Mouse (Mus musculus): ENCODE measurements around the gene Plce1.

The Plce1 gene

DNA sequence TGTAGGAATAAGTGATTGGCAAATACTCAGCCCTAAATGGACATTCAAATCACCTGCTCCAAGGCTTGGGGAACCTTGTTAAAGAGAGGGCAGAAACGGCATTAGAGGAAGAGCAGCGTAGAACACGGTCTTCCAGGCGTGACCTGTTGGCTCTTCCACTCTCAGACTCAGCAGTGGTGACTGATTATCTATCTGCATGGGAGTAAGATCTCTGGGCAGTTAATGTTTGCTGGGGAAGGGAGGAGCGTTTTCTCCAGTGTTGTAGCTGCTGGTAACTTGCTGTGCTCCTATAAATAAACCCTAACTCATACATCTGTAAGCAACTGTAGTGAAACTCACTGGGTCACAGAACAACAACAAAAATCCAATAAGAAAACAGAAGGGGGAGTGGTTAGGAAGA, 108.6 kb downstream of the Plce1 start:
- DNase-seq (ENCODE audit: low spot score in 2 of 2), result no peak

DNA sequence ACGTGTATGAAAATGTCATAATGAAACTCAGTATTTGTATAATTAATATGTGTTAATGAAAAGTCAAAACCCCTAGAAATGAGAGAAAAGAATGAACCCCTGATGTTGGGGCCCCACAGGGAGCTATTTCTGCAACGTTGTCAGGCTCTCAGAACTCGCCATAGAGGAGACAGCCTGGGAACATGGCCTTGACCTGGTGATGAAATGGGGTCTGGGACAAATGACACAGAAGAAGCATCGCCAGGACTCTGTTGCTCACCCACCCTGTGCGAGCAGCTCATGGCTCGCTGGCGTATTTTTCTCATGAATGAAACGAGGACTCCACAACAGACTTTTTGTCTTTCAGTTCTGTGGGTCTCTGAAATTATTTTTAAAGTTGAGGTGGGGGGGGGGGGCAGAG, 109.0 kb downstream of the Plce1 start:
- no peak for DNase-seq (ENCODE audit: low spot score in 2 of 2)

DNA sequence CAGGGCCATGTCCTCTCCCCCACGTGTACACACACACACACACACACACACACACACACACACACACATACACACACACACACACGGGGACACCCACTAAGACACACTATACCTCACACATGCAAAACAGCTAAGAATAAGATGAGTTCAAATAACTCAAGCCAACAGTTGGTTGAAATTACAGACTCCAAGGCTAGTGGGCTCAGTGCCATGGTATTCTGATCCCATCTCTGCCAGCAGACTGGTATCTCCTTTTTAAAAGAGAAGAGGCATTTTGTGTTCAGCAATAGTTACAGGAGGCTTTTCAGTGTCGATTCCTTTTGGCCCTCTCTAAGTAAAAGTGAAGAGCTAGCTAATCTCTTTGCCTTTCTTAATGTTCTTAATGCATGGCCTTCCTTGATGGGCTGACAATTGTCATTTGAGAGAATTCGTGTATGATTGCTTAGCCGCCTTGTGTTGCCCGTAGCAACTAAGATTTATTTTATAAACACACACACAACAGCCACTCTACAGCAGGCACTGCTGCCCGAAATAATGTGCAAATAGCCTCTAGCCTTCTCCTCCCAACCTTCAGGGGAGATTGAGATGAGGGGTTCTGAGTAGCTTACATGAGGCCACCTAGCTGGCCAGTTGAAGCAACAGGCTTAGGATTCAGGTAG, 111.8 kb downstream of the Plce1 start:
- no peak for DNase-seq (ENCODE audit: low spot score in 2 of 2)

DNA sequence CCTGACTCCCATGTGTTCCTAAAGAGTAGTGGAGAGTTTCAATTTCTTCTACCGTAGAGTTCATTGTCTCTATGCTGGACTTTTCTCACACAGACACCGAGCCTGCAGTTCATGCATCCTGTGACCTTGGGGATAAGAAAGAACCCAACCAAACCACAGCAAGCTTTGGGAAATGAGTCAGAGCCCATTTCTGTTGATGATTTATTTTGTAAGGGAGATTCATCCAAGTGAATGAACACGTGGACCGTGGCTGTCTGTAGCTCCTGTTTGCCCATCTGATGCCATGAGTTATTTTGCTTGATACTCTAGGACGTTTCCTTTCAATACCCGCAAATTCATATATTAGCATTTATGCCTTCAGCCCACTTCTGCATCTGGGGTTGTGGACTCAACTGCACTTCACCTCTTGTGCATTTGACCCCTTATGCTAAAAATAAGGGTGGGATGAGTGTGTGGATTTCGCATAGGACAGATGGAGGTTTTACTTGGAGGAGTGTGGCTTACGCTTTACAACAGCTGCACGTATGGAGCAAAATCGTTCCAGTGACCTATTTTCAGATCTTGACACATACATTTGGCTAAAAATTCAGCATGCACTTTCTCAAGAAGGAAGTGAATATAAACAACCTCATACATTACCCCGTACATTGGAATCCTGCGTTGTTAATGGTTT, 112.5 kb downstream of the Plce1 start:
- DNase-seq (ENCODE audit: low spot score in 2 of 2), result no peak

DNA sequence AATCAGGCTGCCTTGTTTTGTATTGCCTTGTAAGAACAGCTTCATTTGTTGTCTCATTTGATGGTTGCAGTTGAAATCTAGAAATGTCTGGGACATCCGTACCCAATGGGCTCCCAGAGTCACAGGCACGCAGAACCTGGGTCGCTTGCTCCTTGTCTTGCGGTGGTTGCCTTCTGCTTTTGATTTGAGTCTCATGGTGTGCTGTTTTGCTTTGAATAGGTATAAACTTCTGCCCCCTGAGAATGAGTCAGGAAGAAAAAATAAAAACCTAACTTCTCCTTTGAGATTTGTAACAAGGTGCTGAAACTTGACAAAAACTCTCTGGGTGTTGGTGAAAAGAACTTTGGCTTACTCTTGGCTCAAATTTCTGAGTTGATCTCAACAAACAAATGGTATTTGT, 115.2 kb downstream of the Plce1 start:
- no peak for DNase-seq (ENCODE audit: low spot score in 2 of 2)

DNA sequence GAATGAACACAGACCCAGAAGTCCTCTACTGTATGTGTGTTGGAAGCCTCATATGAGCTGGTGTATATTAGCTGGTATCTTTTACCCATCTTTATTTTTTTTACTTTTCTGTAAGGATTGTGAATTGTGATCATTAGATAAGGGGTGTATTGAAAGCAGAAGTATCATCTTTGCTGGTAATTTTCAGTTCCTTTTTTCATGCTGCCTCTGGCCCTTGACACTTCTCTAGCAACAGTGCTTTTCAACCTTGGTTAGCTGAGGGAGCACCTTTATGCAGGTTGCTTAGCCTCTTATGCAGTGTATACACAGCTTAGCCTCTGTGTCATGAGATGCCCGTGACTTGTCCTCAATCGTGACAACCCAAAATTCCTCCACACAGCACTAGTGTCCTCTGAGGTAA, 116.5 kb downstream of the Plce1 start:
- peak in 1 of 2 experiments; percentile 6 for DNase-seq (ENCODE audit: low spot score in 2 of 2)

DNA sequence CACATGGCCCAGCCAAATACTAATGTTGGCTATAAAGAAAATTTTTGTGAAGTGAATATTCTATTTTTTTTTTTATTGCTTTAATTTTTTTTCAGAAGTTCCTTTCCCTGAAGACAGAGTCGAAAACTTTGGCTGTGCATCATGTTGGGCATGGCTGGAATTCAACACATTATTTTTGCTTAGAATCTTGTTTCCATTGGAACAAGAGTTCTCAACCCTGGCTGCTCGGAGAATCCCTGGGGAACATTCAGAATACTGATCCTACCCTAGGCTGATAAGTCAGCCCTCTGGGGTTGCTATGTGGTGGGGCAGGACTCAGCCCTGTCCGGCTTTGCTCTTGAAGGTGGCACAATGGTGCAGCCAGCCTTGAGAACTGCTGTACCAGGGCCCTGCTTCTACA, 118.1 kb downstream of the Plce1 start:
- DNase-seq (ENCODE audit: low spot score in 2 of 2), result no peak

DNA sequence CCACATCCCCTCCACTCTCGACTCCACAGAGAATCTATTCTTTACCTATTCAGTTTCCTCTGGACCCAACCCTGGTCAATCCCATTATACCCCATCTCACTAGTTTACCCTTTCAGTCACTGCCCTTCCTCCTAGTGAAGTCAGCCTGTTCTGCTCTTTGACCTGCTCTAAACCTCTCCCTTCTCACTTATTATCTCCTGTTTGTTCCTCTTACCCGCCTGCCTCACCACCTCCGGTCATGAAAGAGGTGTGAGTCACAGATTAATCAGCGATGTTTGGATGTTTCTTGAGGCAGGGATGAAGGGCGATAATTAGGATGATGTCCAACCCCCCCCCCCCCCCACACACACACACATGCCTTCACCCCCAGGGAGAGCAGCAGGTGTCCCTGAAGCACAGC, 120.2 kb downstream of the Plce1 start:
- no peak for DNase-seq (ENCODE audit: low spot score in 2 of 2)

DNA sequence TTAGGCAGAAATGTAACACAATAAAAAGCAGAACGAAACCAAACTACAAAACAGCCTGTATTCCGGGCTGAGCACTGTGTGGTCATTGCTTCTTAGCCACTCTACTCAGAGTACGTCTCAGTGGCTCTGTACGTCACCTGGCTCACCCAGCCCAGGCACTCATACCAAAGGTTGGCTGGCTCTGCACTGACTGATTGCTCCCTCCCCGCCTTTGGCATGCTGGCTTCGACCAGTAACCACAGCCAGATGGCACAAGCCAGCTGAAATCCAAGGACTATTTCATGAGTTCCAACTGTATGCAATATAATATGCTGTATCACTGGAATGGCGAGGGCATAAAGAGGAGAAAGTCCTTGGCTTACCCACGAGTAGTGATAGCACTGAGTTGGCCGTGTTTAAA, 121.9 kb downstream of the Plce1 start:
- DNase-seq (ENCODE audit: low spot score in 2 of 2), result no peak

DNA sequence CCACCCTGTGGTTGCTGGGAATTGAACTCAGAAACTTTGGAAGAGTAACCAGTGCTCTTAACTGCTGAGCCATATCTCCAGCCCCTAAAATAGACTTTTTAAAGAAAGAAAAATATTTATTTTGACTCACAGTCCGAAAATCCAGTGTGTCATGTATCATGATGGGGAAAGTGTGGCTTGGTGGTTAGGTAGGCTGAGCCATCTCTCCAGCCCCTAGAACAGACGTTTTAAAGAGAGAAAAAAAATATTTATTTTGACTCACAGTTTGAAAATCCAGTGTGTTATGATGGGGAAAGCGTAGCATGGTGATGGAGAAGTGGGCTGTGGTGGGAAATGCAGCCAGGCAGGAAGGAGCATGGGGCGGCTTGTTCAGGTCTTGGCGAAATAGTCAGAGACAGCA, 126.3 kb downstream of the Plce1 start:
- DNase-seq (ENCODE audit: low spot score in 2 of 2), result no peak

DNA sequence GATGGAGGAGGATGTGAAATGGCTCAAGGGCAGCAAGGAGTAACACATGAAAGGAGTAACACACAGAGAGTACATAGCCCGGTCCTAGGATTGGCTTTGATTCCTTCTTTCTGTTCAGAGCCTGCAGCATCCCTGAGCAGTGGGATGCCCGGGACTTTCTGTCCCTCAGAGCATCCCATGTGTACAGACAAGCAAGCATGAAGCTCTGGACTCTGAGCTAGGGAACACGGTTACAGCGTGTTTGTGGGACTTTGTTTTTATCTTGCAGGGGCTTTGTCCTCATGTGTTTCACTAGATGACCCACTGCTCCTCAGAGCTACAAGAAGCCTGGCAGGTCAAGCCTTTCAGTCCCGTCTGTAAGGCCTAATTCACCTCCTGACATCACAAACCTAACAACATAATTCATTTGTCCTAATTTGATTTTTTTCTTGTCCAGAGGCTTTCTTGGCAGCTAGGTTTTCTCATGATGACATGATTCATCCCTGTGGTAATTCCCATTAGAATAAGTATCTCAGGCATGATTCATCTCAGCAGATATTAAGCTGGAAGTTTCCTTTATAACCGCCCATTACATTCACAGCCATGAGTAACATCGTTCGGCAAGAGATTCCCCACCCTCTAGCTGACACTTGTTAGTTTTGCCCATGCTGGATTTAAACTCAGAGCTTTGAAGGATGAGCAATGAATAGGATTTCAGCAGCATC, 128.2 kb downstream of the Plce1 start:
- DNase-seq (ENCODE audit: low spot score in 2 of 2), result no peak

DNA sequence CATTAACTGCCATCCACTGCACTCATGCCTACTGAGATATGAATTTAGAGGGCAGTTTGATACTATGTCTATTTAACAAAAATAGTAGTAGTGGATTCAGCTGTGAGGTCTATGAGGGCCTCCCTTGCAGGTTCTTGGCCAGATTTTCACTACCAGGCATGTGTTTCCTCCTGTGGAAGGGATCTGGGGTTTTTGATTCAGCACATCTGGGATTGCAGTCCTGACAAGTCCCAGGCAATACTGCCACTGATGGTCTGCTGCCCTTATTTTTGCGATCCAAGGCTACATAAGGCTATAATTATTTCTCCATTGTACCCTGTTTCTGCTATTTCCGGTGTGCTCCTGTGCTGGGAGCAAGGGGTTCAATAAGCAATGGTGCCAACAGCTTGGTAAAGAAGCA, 129.4 kb downstream of the Plce1 start:
- DNase-seq (ENCODE audit: low spot score in 2 of 2), result no peak

DNA sequence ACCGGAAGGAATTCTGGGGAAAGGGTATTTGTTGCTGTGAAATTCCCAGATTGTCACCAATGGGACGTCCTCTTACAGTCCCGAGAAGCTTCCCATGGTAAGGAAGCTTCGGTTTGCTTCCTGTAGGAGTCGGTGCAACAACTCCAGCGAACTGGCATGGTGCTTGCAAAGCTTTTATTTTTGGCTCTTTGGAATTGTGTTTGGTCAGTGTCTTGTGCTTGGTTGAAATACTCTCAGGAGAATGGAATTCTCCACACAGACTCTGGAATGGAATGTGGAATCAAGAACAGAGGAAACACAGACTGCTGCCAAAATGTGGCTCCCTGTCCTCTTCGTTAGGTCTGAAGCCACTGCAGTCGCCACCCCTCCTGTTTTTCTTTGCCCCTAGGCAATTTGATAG, 129.9 kb downstream of the Plce1 start:
- DNase-seq (ENCODE audit: low spot score in 2 of 2), result no peak

DNA sequence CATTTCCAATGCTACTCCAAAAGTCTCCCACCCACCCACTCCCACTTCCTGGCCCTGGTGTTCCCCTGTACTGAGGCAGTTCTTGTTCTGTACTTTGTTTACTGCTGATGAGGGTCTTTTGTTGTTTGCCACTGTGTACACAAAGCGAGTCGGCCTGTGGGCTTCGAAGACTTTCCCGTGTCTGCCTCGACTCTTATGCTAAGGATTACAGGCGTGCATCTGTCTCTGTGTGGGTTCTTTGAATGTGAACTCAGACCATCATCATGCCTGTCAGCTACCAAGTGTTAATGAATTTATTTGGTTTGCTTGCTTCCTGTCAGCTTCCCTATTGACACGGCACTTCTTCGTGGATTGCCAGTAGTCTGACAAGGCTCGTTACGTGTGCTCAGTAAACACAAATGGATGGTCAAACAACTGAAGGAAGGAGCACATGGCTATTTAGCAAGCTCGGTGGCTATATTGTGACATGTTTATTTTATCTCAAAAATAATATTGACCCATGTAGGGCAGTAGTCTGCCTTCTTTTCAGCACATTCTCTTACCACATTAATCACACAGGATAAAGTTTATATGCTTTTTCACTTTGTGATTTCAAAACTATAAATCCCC, 133.3 kb downstream of the Plce1 start:
- DNase-seq (ENCODE audit: low spot score in 2 of 2), result no peak

DNA sequence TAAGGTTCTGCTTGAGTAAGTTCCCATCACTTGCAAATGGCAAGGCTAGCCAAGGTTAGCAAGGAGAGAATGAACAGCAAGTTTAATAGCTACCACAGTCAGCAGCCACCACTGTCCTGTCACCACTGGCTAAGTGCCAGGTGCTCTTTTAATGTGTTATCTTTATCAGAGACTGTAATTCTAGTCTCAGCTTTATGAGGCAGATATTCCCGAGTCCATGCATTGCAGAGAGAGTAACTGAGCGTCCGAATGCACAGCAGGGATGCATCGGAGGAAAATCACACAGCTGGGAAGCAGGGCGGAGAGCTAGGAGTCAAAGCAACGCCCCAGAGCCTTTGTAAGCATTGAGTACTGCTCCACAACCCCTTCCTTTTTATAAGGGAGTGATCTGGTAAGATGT, 134.4 kb downstream of the Plce1 start:
- no peak for DNase-seq (ENCODE audit: low spot score in 2 of 2)

DNA sequence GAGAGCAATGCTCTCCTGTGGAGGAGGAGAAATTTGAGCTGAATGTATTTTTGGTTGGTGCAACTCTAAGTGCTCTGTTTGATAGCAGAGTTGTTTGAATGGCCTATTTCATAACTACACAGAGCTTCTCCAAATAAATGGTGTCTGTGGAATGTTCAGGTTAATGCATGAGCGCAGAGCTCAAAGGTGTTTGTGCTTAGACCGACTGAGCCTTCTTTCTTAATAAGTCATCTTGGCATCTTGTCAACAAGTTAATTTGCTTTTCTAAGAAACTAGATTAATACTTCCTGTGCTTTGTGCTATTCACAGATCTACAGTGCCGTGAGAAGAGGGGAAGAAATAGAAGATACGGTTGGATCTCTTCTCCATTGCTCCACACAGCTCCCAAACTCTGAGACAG, 139.2 kb downstream of the Plce1 start:
- no peak for DNase-seq (ENCODE audit: low spot score in 2 of 2)

DNA sequence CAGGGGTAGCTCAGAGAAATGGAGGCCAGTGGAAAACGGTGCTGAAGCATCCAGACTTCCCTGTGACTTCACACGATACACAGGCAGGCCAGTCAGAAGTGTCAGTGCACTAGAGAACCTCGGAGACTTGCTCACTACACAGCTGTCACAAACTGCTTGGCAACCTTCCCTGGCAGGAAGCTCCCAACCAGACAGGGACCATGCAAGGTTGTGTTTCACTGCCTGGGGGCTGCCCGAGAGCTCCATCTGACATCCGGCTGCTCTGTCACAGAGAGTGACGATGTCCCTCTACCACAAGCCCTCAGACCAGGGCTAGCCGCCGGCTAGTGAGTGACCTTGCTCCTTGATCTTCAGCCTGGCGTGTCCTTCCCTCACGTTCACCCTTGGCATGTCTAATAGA, 140.6 kb downstream of the Plce1 start:
- DNase-seq (ENCODE audit: low spot score in 2 of 2), result no peak

DNA sequence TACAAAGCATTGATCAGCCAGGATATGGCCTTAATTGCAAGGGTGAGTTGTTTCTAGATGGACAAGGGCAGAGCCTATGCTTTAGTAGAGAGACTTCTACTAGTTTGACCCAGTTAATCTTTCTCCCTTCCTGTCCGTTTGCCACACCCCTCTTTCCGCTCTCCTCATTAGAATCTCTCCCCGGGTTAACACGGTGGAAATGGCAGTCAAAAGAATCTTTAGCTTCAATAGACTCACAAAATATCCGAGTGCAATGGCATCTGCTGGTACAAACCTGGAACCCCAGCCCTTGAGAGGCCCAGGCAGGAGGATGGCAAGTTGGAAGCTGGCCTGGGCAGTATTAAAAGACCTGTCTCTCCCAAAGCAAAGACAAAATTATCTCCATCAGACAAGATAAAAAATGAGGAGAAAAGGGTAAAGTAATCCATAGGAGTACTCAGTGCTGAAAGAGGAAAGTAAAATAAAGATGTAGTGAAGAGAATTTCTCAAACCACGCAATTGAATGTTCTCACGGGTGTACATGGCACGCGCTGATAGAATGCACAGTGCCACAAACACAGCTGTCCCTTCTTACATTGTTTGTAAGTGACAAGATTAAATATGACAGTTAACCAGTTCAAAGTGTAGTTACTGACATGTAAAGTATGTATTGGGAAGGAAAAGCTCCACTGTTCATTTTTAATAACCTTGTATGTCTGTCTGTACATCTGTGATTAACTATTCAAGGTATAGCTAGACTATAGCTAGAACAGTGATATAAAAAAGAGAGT, 145.5 kb downstream of the Plce1 start:
- no peak for DNase-seq (ENCODE audit: low spot score in 2 of 2)

DNA sequence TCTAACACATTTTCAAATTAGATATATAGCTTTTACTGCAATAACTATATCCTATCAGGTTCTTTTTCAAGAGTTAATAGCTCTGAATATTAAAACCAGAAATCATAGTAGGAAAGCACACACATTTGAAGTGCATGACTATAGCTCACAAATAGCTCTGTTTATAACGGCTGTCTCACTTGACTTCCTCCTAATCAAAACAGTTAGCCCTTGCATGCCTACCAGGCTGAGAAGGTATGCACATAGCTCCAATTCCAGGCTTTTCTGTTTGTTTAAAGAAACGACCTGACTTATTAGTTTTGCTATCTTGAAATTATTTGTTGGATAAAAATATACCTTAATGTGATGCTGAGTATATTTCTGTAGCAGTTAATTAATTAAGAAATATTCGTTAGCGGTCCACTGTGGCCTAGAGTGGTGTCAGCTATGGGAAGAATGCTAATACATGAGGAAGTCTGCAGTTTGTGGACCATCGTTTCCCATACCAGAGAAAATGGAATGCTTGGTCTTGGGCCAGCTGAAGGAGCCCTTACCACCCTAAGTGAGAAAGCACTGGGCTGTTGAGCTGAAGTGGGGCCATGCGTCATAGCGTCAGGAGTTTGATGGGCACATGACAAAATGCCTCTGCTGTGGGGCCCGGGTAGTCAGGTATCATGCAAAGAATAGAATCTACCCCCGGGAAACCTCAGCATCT, 146.3 kb downstream of the Plce1 start:
- DNase-seq (ENCODE audit: low spot score in 2 of 2), result no peak

DNA sequence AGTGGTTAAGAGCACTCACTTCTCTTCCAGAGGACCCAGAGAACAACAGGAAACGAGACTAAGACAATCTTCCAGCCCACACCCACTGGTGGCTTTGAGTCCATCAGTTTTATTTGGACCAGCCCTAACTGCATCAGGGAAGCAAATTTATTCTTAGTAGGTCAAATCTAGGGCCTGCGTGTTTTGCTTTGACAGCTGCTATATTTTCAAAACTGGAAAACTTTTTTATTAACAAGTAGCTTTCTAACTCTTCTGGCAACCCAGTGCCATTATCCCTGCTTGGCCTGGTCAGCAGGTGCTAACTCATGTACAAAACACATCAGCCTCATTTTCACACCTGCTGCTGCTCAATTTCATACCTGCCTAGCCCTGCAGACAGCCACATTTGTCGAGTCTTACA, 151.3 kb downstream of the Plce1 start:
- DNase-seq (ENCODE audit: low spot score in 2 of 2), result no peak

DNA sequence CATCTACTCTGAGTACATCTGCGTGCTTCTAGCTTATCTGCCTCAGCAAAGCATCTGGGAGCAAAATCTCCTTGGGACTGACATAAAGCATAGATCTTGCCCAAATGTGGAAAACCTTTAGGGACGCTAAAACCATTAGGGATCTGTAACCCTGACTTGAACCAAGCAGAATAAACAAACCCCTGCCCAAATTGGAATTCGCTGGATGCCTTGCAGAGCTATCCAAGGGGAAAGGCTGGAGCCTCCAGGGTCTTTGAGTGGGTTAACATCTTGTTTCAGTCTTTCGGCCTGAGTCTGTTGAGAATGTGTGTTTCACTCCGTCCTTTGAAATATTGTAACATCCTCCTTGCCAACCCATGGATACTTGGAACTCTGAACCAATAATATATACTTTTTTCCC, 152.4 kb downstream of the Plce1 start:
- no peak for DNase-seq (ENCODE audit: low spot score in 2 of 2)

Data from spleen, postnatal 36 days (tissue).